Mouse (Mus musculus): ENCODE measurements around the gene Abca13.

- TF ChIP-seq CTCF (IDR thresholded peaks at IDR 0.05; ENCODE audit: low read depth) (no peak), EP300 (IDR thresholded peaks at IDR 0.05; ENCODE audit: low read depth) (no peak)
These were observed 536.2 kb downstream of the Abca13 start for GRCm38 (mm10) chr11:9727810-9728490.

Measured in liver, embryonic 14.5 days (tissue).